Mouse (Mus musculus) limb, embryonic 13.5 days (tissue): ENCODE measurements around the gene Lum. TPM values are rescaled to one million over a fixed set of nuclear protein-coding genes. Genes with fewer than 3 reads are reported as not detected.

Experiments
- ATAC-seq: fragments of 200-750 bp; cut with Nextera tagmentation; 2 replicates; pipeline ENCODE4 v1.8.0; 2017; ENCODE audit warnings: low read depth, moderate number of reproducible peaks, moderate TSS enrichment; ENCODE audit not compliant: low FRiP score
- H3K27ac ChIP-seq: fragments of 300-500 bp; sonication (generic); 2 replicates; pipeline ENCODE4 v1.5.1; 2015; ENCODE audit warnings: inconsistent platforms, mild to moderate bottlenecking, moderate library complexity
- H3K27me3 ChIP-seq: fragments of 300-500 bp; sonication (generic); 2 replicates; pipeline ENCODE4 v1.6.1; 2015; ENCODE audit warnings: mild to moderate bottlenecking, inconsistent platforms
- H3K36me3 ChIP-seq: fragments of 300-500 bp; sonication (generic); 2 replicates; pipeline ENCODE4 v1.6.1; 2015; ENCODE audit warnings: inconsistent platforms, mild to moderate bottlenecking, moderate library complexity
- H3K4me1 ChIP-seq: fragments of 300-500 bp; sonication (generic); 2 replicates; pipeline ENCODE4 v1.6.1; 2015; ENCODE audit warnings: inconsistent platforms
- H3K4me2 ChIP-seq: fragments of 300-500 bp; sonication (generic); replicated peaks from 2 replicates; pipeline ENCODE4 v1.6.1; 2015; ENCODE audit warnings: inconsistent platforms, mild to moderate bottlenecking, moderate library complexity
- H3K4me3 ChIP-seq: fragments of 300-500 bp; sonication (generic); 2 replicates; pipeline ENCODE4 v1.5.1; 2015; ENCODE audit warnings: moderate library complexity, mild to moderate bottlenecking, inconsistent platforms
- H3K9ac ChIP-seq: fragments of 300-500 bp; sonication (generic); 2 replicates; pipeline ENCODE4 v1.6.1; 2015; ENCODE audit warnings: mild to moderate bottlenecking, inconsistent platforms
- H3K9me3 ChIP-seq: fragments of 300-500 bp; sonication (generic); 2 replicates; pipeline ENCODE4 v1.6.1; 2016; ENCODE audit warnings: inconsistent platforms
- WGBS: fragments of 180-500 bp; shearing (Covaris S2); methylation state at CpG from one replicate; pipeline ENCODE4 v1.1.7; 2015; 5-methylcytosine and 5-hydroxymethylcytosine counted together
- polyA plus RNA-seq: library from polyadenylated mRNA; unstranded; fragments of >200 nt; fragmentation: Nextera tagmentation; extraction: Ambion mirVana; gene quantifications from 2 replicates; pipeline ENCODE4 v1.2.1, GENCODE M21; 2015

Lum gene
- 330 and 358 TPM in 2 replicates for polyA plus RNA-seq

- H3K27ac ChIP-seq, result peak within 1 kb of the TSS; percentile 86
- H3K4me3 ChIP-seq, result peak within 1 kb of the TSS; percentile 28
- peak within 1 kb of the TSS; percentile 56 for H3K4me2 ChIP-seq
- ATAC-seq, result peak; percentile 89
- H3K9me3 ChIP-seq, result 0 out of 2 replicates have a peak, but pooled peaks cover 3% of the 10 kb centered on the region
- peaks cover 6% of the 10 kb centered on the region for H3K36me3 ChIP-seq
- no peaks in the 10 kb centered on the region for H3K27me3 ChIP-seq
- peaks cover 13% of the 10 kb centered on the region for H3K4me1 ChIP-seq
- peak within 1 kb of the TSS; percentile 55 for H3K9ac ChIP-seq
- WGBS, result 16% methylated on average over 10 of the region's 10 CpGs
Measured at GRCm38 (mm10) chr10:97564957-97565856, at the start of gene Lum. Gene Lum, plus strand, starts transcription at chr10:97565128.

DNA sequence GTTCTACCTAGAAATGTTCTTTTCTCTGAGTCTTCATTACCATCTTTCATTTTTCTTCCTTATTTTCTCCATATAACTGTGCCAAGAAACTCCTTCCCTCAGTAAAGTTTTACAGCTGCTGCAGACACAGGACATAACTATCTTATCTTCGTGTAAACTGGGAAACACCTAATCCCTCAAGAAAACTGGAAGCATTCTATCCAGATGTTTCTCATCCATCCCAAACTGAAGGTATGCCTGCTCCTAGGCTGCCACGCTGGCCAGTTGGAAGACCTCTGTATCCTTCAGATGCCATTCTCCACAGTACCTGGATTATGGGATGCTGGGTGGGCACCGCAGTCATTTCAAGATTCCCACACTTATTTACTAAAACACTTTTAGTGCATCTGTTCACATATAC is 41.6 kb upstream of the Lum start:
- no peak overlapping the region for H3K4me2 ChIP-seq
- ATAC-seq, result no peak
- no peak overlapping the region for H3K9ac ChIP-seq
- no peaks in the 10 kb centered on the region for H3K9me3 ChIP-seq
- H3K4me3 ChIP-seq, result no peak overlapping the region
- H3K36me3 ChIP-seq, result no peaks in the 10 kb centered on the region
- no peak overlapping the region for H3K27ac ChIP-seq
- no peaks in the 10 kb centered on the region for H3K27me3 ChIP-seq
- H3K4me1 ChIP-seq, result no peaks in the 10 kb centered on the region
- 69% methylated on average over 3 of the region's 3 CpGs for WGBS

DNA sequence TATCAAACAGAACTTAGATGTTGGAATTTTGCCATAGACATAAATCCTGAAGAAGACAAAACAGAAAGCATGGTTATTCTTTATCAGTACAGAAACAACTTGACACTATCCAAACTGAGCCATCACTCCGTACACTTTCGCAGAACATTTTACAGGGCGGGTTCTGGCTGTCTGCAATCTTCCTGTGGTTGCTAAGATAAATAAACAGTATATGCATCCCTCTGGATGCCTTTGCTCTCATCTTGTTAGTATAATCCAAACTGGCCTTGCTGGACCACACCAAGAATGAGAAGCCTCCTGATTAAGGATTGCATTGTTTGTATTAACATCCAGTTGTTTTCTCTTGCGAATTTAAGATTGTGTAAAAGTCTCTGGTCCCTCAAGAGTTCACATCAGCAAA is 29.2 kb upstream of the Lum start:
- no peak overlapping the region for H3K27ac ChIP-seq
- H3K36me3 ChIP-seq, result no peaks in the 10 kb centered on the region
- ATAC-seq, result no peak
- H3K27me3 ChIP-seq, result no peaks in the 10 kb centered on the region
- WGBS, result 83% methylated on average over 4 of the region's 4 CpGs
- no peaks in the 10 kb centered on the region for H3K9me3 ChIP-seq
- no peaks in the 10 kb centered on the region for H3K4me1 ChIP-seq
- no peak overlapping the region for H3K4me3 ChIP-seq
- no peak overlapping the region for H3K9ac ChIP-seq
- no peak overlapping the region for H3K4me2 ChIP-seq

DNA sequence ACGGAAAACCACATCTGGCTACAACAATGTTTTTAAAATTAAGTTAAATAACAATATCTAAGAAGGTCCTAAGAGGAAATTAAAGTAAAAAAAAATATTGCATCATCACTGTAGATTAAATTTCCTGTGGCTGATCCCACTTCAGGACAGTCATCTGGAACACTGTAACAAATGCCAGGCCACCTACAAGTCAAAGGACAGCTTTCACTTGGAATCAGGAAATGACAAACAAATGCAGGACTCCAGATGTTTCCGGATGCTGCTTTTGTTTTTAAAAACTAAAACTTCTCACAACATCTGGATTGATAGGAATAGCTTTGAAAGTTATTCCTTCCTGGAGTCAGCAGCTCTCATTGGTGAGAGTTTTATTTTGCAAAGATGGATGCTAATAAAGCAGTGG is 28.0 kb upstream of the Lum start:
- Histone ChIP-seq H3K27ac (no peak overlapping the region), H3K9me3 (no peaks in the 10 kb centered on the region), H3K4me3 (no peak overlapping the region), H3K4me2 (no peak overlapping the region), H3K9ac (no peak overlapping the region), H3K27me3 (no peaks in the 10 kb centered on the region), H3K36me3 (no peaks in the 10 kb centered on the region), H3K4me1 (no peaks in the 10 kb centered on the region)
- WGBS, result 27% methylated on average over 2 of the region's 2 CpGs
- peak; percentile 51; the same call in 1 of the 2 replicates for ATAC-seq

GRCm38 (mm10) chr10:97538202-97538601 is 26.7 kb upstream of the Lum start:
- no peak for ATAC-seq
- Histone ChIP-seq H3K4me1 (no peaks in the 10 kb centered on the region), H3K27ac (0 out of 2 replicates have a peak overlapping the region, but pooled peaks have one; percentile 6), H3K4me3 (no peak overlapping the region), H3K27me3 (no peaks in the 10 kb centered on the region), H3K36me3 (no peaks in the 10 kb centered on the region), H3K4me2 (no peak overlapping the region), H3K9me3 (no peaks in the 10 kb centered on the region), H3K9ac (no peak overlapping the region)
- 83% methylated on average over 4 of the region's 4 CpGs for WGBS

GRCm38 (mm10) chr10:97547740-97548139 is 17.2 kb upstream of the Lum start:
- no peak overlapping the region for H3K4me2 ChIP-seq
- no peak overlapping the region for H3K4me3 ChIP-seq
- H3K4me1 ChIP-seq, result no peaks in the 10 kb centered on the region
- H3K9me3 ChIP-seq, result no peaks in the 10 kb centered on the region
- ATAC-seq, result no peak
- no peaks in the 10 kb centered on the region for H3K36me3 ChIP-seq
- no peaks in the 10 kb centered on the region for H3K27me3 ChIP-seq
- WGBS, result 82% methylated on average over 1 of the region's 1 CpGs
- H3K27ac ChIP-seq, result no peak overlapping the region
- H3K9ac ChIP-seq, result no peak overlapping the region

GRCm38 (mm10) chr10:97567489-97568135 is 2.7 kb downstream of the Lum start:
- WGBS, result 47% methylated on average over 8 of the region's 8 CpGs
- peak overlapping the region; percentile 28 for H3K4me3 ChIP-seq
- no peak for ATAC-seq
- no peaks in the 10 kb centered on the region for H3K27me3 ChIP-seq
- H3K4me2 ChIP-seq, result peak overlapping the region; percentile 37
- H3K9ac ChIP-seq, result no peak overlapping the region
- peak overlapping the region; percentile 59 for H3K27ac ChIP-seq
- H3K36me3 ChIP-seq, result peaks cover 6% of the 10 kb centered on the region
- 0 out of 2 replicates have a peak, but pooled peaks cover 3% of the 10 kb centered on the region for H3K9me3 ChIP-seq
- peaks cover 13% of the 10 kb centered on the region for H3K4me1 ChIP-seq

- ATAC-seq, result no peak
- Histone ChIP-seq H3K4me1 (peaks cover 7% of the 10 kb centered on the region; the same call in 1 of the 2 replicates), H3K9me3 (no peaks in the 10 kb centered on the region), H3K4me3 (no peak overlapping the region), H3K27ac (no peak overlapping the region; the same call in 1 of the 2 replicates), H3K27me3 (no peaks in the 10 kb centered on the region), H3K9ac (no peak overlapping the region), H3K4me2 (no peak overlapping the region), H3K36me3 (no peaks in the 10 kb centered on the region)
- WGBS, result 82% methylated on average over 4 of the region's 4 CpGs
Measured at GRCm38 (mm10) chr10:97582543-97583231, 17.8 kb downstream of the Lum start.

- Histone ChIP-seq H3K4me1 (peaks cover 7% of the 10 kb centered on the region; the same call in 1 of the 2 replicates), H3K27ac (no peak overlapping the region), H3K9ac (no peak overlapping the region), H3K4me3 (no peak overlapping the region), H3K27me3 (no peaks in the 10 kb centered on the region), H3K9me3 (no peaks in the 10 kb centered on the region), H3K36me3 (no peaks in the 10 kb centered on the region), H3K4me2 (no peak overlapping the region)
- no peak for ATAC-seq
- WGBS, result 44% methylated on average over 3 of the region's 3 CpGs
Measured at GRCm38 (mm10) chr10:97584176-97584575, 19.2 kb downstream of the Lum start.

DNA sequence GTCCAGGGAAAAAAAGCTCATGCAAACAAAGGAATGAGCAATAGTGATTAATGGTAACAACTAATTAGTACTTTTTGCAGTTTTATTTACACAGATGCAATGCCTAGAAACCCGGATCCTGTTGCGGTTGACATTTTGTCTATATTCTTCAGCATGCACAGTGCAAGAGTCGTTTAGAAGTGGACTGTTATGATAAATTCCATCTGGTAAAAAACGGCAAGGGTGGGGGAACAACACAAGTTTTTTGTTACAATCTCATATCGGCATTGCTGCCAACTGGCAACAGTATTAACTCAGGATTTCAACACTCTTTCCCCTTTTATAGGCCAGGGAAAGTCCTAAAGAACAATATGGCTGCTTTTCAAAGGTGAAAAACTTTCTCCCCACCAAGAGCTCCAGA is 22.2 kb downstream of the Lum start:
- H3K9me3 ChIP-seq, result no peaks in the 10 kb centered on the region
- no peaks in the 10 kb centered on the region for H3K27me3 ChIP-seq
- H3K27ac ChIP-seq, result no peak overlapping the region
- ATAC-seq, result peak; percentile 20; the same call in 1 of the 2 replicates
- H3K9ac ChIP-seq, result no peak overlapping the region
- H3K36me3 ChIP-seq, result no peaks in the 10 kb centered on the region
- H3K4me2 ChIP-seq, result no peak overlapping the region
- peaks cover 20% of the 10 kb centered on the region for H3K4me1 ChIP-seq
- 51% methylated on average over 5 of the region's 5 CpGs for WGBS
- H3K4me3 ChIP-seq, result no peak overlapping the region

- Histone ChIP-seq H3K4me1 (peaks cover 16% of the 10 kb centered on the region), H3K27me3 (no peaks in the 10 kb centered on the region), H3K36me3 (no peaks in the 10 kb centered on the region), H3K27ac (peak overlapping the region; percentile 70; the same call in 1 of the 2 replicates), H3K4me3 (no peak overlapping the region), H3K9ac (no peak overlapping the region), H3K9me3 (no peaks in the 10 kb centered on the region), H3K4me2 (no peak overlapping the region)
- ATAC-seq, result no peak
- 75% methylated on average over 6 of the region's 6 CpGs for WGBS
Measured at GRCm38 (mm10) chr10:97589574-97589973, 24.6 kb downstream of the Lum start.

GRCm38 (mm10) chr10:97591036-97591435 is 26.1 kb downstream of the Lum start:
- Histone ChIP-seq H3K9me3 (no peaks in the 10 kb centered on the region), H3K27ac (peak overlapping the region; percentile 55)

More at GRCm38 (mm10) chr10:97591036-97591435, 26.1 kb downstream of the Lum start:
- no peak overlapping the region for H3K9ac ChIP-seq
- ATAC-seq, result peak; percentile 74; the same call in 1 of the 2 replicates
- H3K36me3 ChIP-seq, result no peaks in the 10 kb centered on the region
- H3K4me2 ChIP-seq, result no peak overlapping the region
- WGBS, result 25% methylated on average over 3 of the region's 3 CpGs
- peaks cover 16% of the 10 kb centered on the region for H3K4me1 ChIP-seq
- no peak overlapping the region for H3K4me3 ChIP-seq
- no peaks in the 10 kb centered on the region for H3K27me3 ChIP-seq
